Mouse (Mus musculus): ENCODE results near the gene Ccer2. TPM values are rescaled to one million over a fixed set of nuclear protein-coding genes. Genes with fewer than 3 reads are reported as not detected.

Gene Ccer2
- total RNA-seq, 2 experiments from 2014 or later = 0.45 to 1.4 TPM

DNA sequence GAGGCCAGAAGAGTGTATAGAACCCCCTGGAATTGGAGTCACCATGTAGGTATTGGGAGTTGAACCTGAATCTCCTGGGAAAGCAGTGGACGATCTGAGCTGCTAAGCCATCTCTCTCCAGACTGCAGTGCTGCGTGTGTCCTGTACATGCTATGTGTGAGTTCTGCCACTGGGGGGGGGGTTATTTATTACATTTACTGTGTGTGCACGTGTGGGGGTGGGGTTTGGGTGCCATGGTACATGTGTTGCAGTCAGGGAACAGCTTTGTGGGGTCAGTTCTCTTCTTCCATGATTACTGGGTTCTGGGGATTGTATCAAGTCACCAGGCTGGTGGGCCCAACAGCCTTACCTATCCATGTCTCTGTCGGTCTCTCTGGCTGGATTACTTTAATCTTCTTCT, 50.9 kb downstream of the Ccer2 start:
- DNase-seq (ENCODE audit: extremely low spot score in 1 of 2, low spot score in 2 of 2) = no peak
- intact Hi-C loops (cut with DNase I) = no loop called here

DNA sequence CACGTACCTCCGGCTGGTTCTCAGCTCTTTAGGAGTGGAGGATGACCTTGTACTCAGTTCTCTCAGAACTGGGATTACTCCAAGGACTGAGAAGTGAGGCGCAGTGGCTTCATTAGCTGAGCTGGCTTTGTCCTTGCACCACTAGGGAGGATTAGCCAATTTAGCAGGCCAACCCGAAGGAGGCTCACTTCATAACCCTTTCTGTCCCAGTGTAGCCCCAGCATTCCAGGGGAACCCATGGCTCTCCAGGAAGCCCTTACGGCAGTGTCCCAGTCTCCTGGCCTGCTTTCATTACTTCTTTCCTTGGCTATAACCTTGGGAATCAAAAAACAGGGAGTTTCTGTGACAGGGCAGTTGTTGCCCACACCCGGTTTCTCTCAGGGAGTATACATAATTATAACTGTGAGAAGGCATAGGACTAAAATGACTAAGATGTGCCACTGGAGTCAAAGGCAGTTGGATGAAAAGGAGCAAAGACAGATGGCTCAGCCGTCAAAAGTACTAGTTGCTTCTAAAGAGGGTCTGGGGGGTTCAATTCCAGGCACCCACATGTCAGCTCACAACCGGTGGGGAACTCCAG, 51.8 kb downstream of the Ccer2 start:
- intact Hi-C loops (cut with DNase I) = no loop called here
- DNase-seq (ENCODE audit: extremely low spot score in 1 of 2, low spot score in 2 of 2) = no peak

DNA sequence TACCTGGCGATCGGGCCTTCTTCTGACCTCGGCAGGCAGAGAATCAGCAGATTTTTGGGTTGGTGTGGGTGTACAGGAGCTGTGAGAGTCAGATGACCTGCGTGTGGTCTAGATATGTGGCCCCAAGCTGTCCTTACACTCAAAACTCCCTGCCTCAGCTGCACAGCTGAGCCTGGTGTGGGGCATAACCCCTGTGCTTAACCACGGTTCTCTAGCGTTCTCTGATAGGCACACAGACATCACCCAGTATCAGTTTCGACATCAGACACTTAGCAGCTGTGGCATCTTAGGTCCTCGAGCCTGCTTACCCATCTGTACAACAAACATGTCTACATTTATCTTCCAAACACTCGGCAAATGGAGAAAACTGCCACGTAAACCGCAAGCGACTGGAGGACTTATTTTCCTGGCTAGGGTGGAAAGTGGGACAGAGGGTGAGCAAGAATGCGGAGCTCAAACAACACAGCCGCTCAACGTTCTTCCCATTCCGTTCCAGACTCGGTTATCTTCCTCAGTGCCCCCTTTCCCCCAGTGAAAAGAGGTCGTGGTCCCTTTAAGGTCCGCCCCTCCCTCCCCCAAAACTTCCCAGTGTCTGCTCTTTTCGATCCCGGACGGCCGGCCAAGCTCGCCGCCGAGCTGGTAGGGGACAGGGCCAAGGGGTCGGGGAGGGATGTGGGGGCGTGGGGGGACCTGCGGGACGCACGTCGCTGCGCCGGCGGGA, 52.4 kb downstream of the Ccer2 start, which contains the start of gene Hnrnpl:
Gene Hnrnpl, plus strand, starts transcription at position 321 of the 721 bp plus-strand sequence.
- intact Hi-C loops (cut with DNase I) = no loop called here
- no peak for DNase-seq (ENCODE audit: extremely low spot score in 1 of 2, low spot score in 2 of 2)

Other genes with a start within 250 kb of the Ccer2 start
- gene Ifnl2, start 245.7 kb upstream of the Ccer2 start, total RNA-seq (2021) = not detected
- gene Ifnl3, start 233.3 kb upstream of the Ccer2 start, total RNA-seq (2021) = not detected
- gene Sycn, start 215.3 kb upstream of the Ccer2 start, total RNA-seq (2021) = not detected
- under 1 TPM in 1 of 2 experiments, not detected in 1; 0.21 TPM for gene Nccrp1, start 208.9 kb upstream of the Ccer2 start, total RNA-seq (2021)
- gene Samd4b, start 158.0 kb upstream of the Ccer2 start, total RNA-seq (2021) = 10 to 100 TPM; 55.9 to 58.4 TPM
- gene Pak4, start 158.0 kb upstream of the Ccer2 start, total RNA-seq (2021) = 1 to 10 TPM; 7.7 to 8.2 TPM
- 1 to 10 TPM in 1 of 2 experiments, under 1 TPM in 1; 0.55 to 1.8 TPM for gene Acp7, start 124.8 kb upstream of the Ccer2 start, total RNA-seq (2021)
- gene Fbxo27, start 63.3 kb upstream of the Ccer2 start, total RNA-seq (2021) = 10 to 100 TPM; 16.0 to 19.8 TPM
- gene Fbxo17, start 39.4 kb upstream of the Ccer2 start, total RNA-seq (2021) = 1 to 10 TPM; 1.5 to 2.5 TPM
- gene Mrps12, start 14.4 kb upstream of the Ccer2 start, total RNA-seq (2021) = 10 to 100 TPM; 53.9 to 54.7 TPM
- gene Sars2, start 14.2 kb upstream of the Ccer2 start, total RNA-seq (2021) = 10 to 100 TPM; 15.6 to 16.0 TPM
- 100 to 1,000 TPM; 131 to 154 TPM for gene Sirt2, start 10.6 kb downstream of the Ccer2 start, total RNA-seq (2021)
- 10 to 100 TPM; 34.7 to 39.6 TPM for gene Nfkbib, start 11.3 kb downstream of the Ccer2 start, total RNA-seq (2021)
- gene Rinl, start 32.8 kb downstream of the Ccer2 start, total RNA-seq (2021) = 1 to 10 TPM in 1 of 2 experiments, under 1 TPM in 1; 0.83 to 3.5 TPM
- gene Hnrnpl, start 52.4 kb downstream of the Ccer2 start, total RNA-seq (2021) = 100 to 1,000 TPM; 459 to 475 TPM
- gene Ech1, start 69.0 kb downstream of the Ccer2 start, total RNA-seq (2021) = 10 to 100 TPM; 40.8 to 43.3 TPM
- gene Lgals4, start 77.7 kb downstream of the Ccer2 start, total RNA-seq (2021) = 1 to 10 TPM; 2.4 to 2.7 TPM
- gene Lgals7, start 107.7 kb downstream of the Ccer2 start, total RNA-seq (2021) = 1 to 10 TPM in 1 of 2 experiments, not detected in 1; 1.6 TPM
- under 1 TPM; 0.53 to 0.69 TPM for gene Capn12, start 125.2 kb downstream of the Ccer2 start, total RNA-seq (2021)
- 100 to 1,000 TPM; 151 to 160 TPM for gene Actn4, start 206.2 kb downstream of the Ccer2 start, total RNA-seq (2021)
- 100 to 1,000 TPM; 171 to 178 TPM for gene Eif3k, start 225.7 kb downstream of the Ccer2 start, total RNA-seq (2021)
- gene Map4k1, start 225.9 kb downstream of the Ccer2 start, total RNA-seq (2021) = 1 to 10 TPM; 5.8 to 6.0 TPM

Measured in left cerebral cortex, postnatal 10 days (tissue).